Mouse (Mus musculus) ES-E14 (cell line): ENCODE results near the gene 1500015O10Rik. TPM values are rescaled to one million over a fixed set of nuclear protein-coding genes. Genes with fewer than 3 reads are reported as not detected.

Experiments
- DNase-seq: peaks from one replicate; pipeline ENCODE4 v3.0.0-alpha.2; 2013; ENCODE audit warnings: low read depth, low spot score
- H3K27ac ChIP-seq: 2 replicates; pipeline ENCODE4 v1.5.1; 2012; ENCODE audit warnings: low read depth, mild to moderate bottlenecking, low read length, moderate library complexity, mixed read lengths; ENCODE audit not compliant: poor library complexity, insufficient read depth, severe bottlenecking
- H3K36me3 ChIP-seq: 2 replicates; pipeline ENCODE4 v1.6.1; 2012; ENCODE audit warnings: mild to moderate bottlenecking, low read length, moderate library complexity, mixed read lengths; ENCODE audit not compliant: control insufficient read depth, poor library complexity, insufficient read depth, severe bottlenecking
- H3K4me1 ChIP-seq, 2 experiments: fragments of 150-350 bp in 1 of 2; sonication (generic) in 1 of 2; 2 replicates each; pipeline ENCODE4 v1.6.1; 2012; ENCODE audit warnings: low read length in 2 of 2, mild to moderate bottlenecking in 1 of 2, mixed read lengths in 1 of 2; ENCODE audit not compliant: control insufficient read depth in 2 of 2, insufficient read depth in 2 of 2, poor library complexity in 1 of 2
- H3K4me3 ChIP-seq, 2 experiments: fragments of 150-350 bp in 1 of 2; sonication (generic) in 1 of 2; 2 replicates each; pipeline ENCODE4 v1.5.1; 2012; ENCODE audit warnings: low read length in 2 of 2, low read depth in 1 of 2, mild to moderate bottlenecking in 1 of 2, mixed read lengths in 1 of 2; ENCODE audit not compliant: insufficient read depth in 1 of 2, poor library complexity in 1 of 2, severe bottlenecking in 1 of 2
- H3K9ac ChIP-seq: 2 replicates; pipeline ENCODE4 v1.6.1; 2012; ENCODE audit warnings: low read depth, mild to moderate bottlenecking, low read length, mixed read lengths; ENCODE audit not compliant: poor library complexity, insufficient read depth, severe bottlenecking
- H3K9me3 ChIP-seq: fragments of 150-350 bp; sonication (generic); 2 replicates; pipeline ENCODE4 v1.6.1; 2012; ENCODE audit warnings: low read depth, mild to moderate bottlenecking, low read length; ENCODE audit not compliant: control insufficient read depth, insufficient read depth
- CHD2 ChIP-seq: IDR thresholded peaks from 2 replicates; pipeline ENCODE4 v1.6.1; 2014; ENCODE audit warnings: mild to moderate bottlenecking, low read depth, low read length, inconsistent platforms
- HCFC1 ChIP-seq: IDR thresholded peaks from 2 replicates; pipeline ENCODE4 v1.6.1; 2012; ENCODE audit warnings: low read length, inconsistent platforms, borderline replicate concordance; ENCODE audit not compliant: insufficient read depth
- MAFK ChIP-seq: IDR thresholded peaks from 2 replicates; pipeline ENCODE4 v1.6.1; 2014; ENCODE audit warnings: mild to moderate bottlenecking, low read depth, low read length, inconsistent platforms; ENCODE audit not compliant: insufficient read depth
- ZC3H11A ChIP-seq: IDR thresholded peaks from 2 replicates; pipeline ENCODE4 v1.6.1; 2012; ENCODE audit warnings: low read depth, mild to moderate bottlenecking, inconsistent platforms, low read length, borderline replicate concordance
- ZNF384 ChIP-seq: IDR thresholded peaks from 2 replicates; pipeline ENCODE4 v1.6.1; 2012; ENCODE audit warnings: low read depth, low read length, inconsistent platforms
- in situ Hi-C, 2 experiments: fragments of 600-800 bp; cut with MboI; formaldehyde crosslinking; loops; one replicate each; pipeline ENCODE4 v1.15.1; 2025; ENCODE audit warnings: low sequenced_read_pairs in 2 of 2, inconsistent platforms in 1 of 2; ENCODE audit not compliant: unreplicated experiment in 2 of 2
- total RNA-seq: library from RNA; depleted of rRNA; stranded (reverse); fragments of 300-350 nt; gene quantifications from 2 replicates; pipeline ENCODE4 v1.2.3, GENCODE M21; 2012; rRNA removed

Gene 1500015O10Rik
- total RNA-seq, 1 experiment = 1.2 TPM

DNA sequence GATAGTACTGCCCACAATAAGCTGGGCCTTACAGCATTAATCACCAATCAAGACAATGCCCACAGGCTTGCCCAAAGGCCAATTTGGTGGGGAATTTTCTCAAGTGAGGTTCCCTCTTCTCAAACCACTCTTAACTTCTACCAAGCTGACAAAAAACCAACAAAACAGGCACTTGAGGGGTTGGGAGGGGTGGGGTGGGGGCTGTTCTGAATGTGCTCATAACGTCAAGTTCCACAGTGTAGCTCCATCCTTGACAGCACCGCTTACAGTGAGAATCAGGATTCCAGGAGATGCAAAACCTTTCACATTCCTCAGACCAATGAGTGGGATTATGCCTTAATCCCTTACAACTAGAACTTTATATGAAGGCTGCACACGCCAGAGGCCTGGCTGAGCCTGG is 52.8 kb downstream of the 1500015O10Rik start:
- in situ Hi-C loops = no loop called here
- Histone ChIP-seq H3K4me3 (no peak overlapping the region), H3K9me3 (no peaks in the 10 kb centered on the region), H3K36me3 (peaks cover 7% of the 10 kb centered on the region; the same call in 1 of the 2 replicates), H3K27ac (no peak overlapping the region), H3K9ac (no peak overlapping the region), H3K4me1 (peaks cover 0 to 3% of the 10 kb centered on the region in 2 experiments; a peak in 1 of 4 replicates)
- TF ChIP-seq MAFK = no peak
- TF ChIP-seq ZC3H11A = no peak
- no peak for TF ChIP-seq CHD2
- TF ChIP-seq HCFC1 = no peak
- TF ChIP-seq ZNF384 = no peak
- DNase-seq = no peak

DNA sequence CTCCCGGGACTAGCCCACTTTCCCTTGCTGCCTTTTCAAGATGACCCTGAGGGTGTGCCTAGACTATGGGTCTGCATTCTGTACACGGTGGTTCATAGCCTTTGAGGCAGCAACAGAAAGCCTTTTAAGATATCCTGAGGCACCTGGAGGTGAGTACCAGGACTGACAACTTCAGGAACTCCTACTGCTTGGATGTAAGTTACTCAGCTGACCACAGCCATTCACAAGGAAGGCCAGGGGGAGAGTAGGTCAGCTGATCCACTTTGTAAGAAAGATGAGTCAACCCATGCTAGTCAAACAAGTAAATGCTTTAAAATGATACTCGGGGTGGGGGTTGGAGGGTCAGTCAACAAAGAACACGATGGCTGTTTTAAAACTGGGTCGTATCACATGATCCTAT is 54.9 kb downstream of the 1500015O10Rik start:
- DNase-seq = no peak
- no peak overlapping the region for H3K27ac ChIP-seq
- in situ Hi-C loops = no loop called here

DNA sequence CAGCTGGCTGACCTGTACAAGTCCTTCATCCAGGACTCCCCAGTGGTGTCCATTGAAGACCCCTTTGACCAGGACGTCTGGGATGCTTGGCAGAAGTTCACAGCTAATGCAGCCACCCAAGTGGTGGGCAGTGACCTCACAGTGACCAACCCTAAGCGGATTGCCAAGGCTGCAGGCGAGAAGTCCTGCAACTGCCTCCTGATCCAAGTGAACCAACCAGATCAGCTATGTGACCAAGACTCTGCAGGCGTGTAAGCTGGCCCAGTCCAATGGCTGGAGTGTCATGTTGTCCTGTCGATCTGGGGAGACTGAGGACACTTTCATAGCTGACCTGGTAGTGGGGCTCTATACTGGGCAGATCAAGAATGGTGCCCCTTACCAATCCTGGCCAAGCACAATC is 56.3 kb downstream of the 1500015O10Rik start:
- no peak overlapping the region for H3K4me3 ChIP-seq
- H3K27ac ChIP-seq = no peak overlapping the region
- TF ChIP-seq ZC3H11A = no peak
- TF ChIP-seq MAFK = no peak
- TF ChIP-seq HCFC1 = no peak
- TF ChIP-seq CHD2 = no peak
- no peak for TF ChIP-seq ZNF384
- no peak overlapping the region for H3K9ac ChIP-seq
- H3K36me3 ChIP-seq = peaks cover 7% of the 10 kb centered on the region; the same call in 1 of the 2 replicates
- H3K4me1 ChIP-seq = peaks cover 0 to 3% of the 10 kb centered on the region in 2 experiments; a peak in 1 of 4 replicates
- in situ Hi-C loops = no loop called here
- DNase-seq = no peak
- no peaks in the 10 kb centered on the region for H3K9me3 ChIP-seq

More for the DNA sequence above, 54.9 kb downstream of the 1500015O10Rik start:
- H3K4me1 ChIP-seq = peaks cover 0 to 3% of the 10 kb centered on the region in 2 experiments; a peak in 1 of 4 replicates
- H3K9ac ChIP-seq = no peak overlapping the region
- TF ChIP-seq ZC3H11A (no peak), MAFK (no peak), ZNF384 (no peak), CHD2 (no peak), HCFC1 (no peak)
- peaks cover 7% of the 10 kb centered on the region; the same call in 1 of the 2 replicates for H3K36me3 ChIP-seq
- no peak overlapping the region for H3K4me3 ChIP-seq
- no peaks in the 10 kb centered on the region for H3K9me3 ChIP-seq

DNA sequence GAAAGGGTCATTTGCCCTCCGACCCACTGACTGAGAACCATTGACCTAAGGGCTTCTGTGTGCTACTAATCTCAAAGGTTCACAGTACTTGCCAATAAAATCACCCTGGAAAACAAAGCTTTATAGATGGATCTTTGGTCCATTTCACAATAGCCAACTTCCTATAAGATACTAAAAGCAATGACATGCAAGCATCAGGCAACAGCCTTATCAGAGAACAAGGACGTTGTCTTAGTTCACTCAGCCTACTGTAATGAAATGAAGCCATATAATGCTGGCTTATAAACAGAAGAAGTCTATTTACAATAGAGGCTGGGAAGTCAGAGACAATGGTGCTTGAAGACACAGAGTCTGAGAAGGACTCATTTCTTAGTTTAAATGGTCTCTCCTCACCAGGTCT is 59.4 kb downstream of the 1500015O10Rik start:
- TF ChIP-seq CHD2 = no peak
- H3K9me3 ChIP-seq = no peaks in the 10 kb centered on the region
- DNase-seq = no peak
- peaks cover 7% of the 10 kb centered on the region; the same call in 1 of the 2 replicates for H3K36me3 ChIP-seq
- no peak overlapping the region for H3K4me3 ChIP-seq
- peaks cover 0 to 3% of the 10 kb centered on the region in 2 experiments; a peak in 1 of 4 replicates for H3K4me1 ChIP-seq
- in situ Hi-C loops = no loop called here
- no peak overlapping the region for H3K9ac ChIP-seq
- no peak overlapping the region for H3K27ac ChIP-seq

Other genes with a start within 250 kb of the 1500015O10Rik start
- gene Uxs1, start 97.2 kb downstream of the 1500015O10Rik start, total RNA-seq = 36.2 and 49.0 TPM in 2 replicates
- 39.0 and 59.6 TPM in 2 replicates for gene Tpp2, start 203.0 kb downstream of the 1500015O10Rik start, total RNA-seq